ENCODE assay signal across 24 mouse cellular contexts in the genomic region with DNA sequence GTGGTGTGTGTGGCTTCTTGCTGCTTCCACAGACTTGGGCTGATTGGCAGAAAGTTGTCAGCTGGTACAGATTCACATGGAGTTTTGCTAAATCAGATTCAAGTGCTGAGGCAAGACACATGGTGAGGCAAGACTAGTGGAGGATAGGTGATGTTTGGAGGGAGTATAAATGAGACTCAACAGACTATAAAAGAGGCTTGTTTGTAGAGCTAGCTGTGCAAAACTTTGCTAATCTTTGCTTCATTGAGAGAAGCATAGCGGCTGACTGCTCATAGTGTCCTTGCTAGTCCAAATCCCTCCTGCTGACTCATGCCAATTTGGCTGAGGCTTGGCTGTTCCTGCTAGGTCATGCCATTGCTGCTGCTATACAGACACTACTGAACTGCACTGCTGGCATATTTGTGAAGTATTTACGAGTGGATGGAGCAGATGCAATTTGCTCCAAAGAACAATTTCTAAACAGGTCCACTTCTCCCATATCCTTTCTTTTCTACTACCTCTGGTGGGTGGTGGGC. TPM values are rescaled to one million over a fixed set of nuclear protein-coding genes. Genes with fewer than 3 reads are reported as not detected.
A peak's percentile ranks its signal among the peaks of the same experiment; 100 is the strongest.
DNase-seq lines count a peak whose midpoint lies in the region; ATAC-seq lines count a peak whose summit lies in the region.
"Had no signal": no experiment of that assay in that cellular context is flagged by ENCODE, and none has a peak within 500 bp of the region (broad histone marks: within the 10 kb centered on the region; RNA-seq: fewer than 3 reads in every experiment).

No protein-coding gene starts in this region.

- H3K9me3 ChIP-seq in hindbrain, embryonic 16.5 days (ENCODE audit: control insufficient read depth, low read length): no peaks in the 10 kb centered on the region
- no peaks in the 10 kb centered on the region for H3K9me3 ChIP-seq in hindbrain, embryonic 13.5 days
- H3K9me3 ChIP-seq: forebrain, embryonic 12.5 days; G1E; heart, embryonic 10.5 days; limb, embryonic 10.5 days; midbrain, embryonic 10.5 days; neural tube, embryonic 12.5 days had no signal

- no peak for ATAC-seq in hindbrain, embryonic 16.5 days
- ATAC-seq in hindbrain, embryonic 13.5 days (ENCODE audit: low FRiP score): no peak
- ATAC-seq: activated CD4-positive, CD25-positive, alpha-beta regulatory T cell, adult 4 months; intestine, postnatal 0 days; lung, postnatal 0 days had no signal

- H3K27me3 ChIP-seq in hindbrain, embryonic 16.5 days (replicated peaks; ENCODE audit: control insufficient read depth, insufficient read depth, low read length): no peaks in the 10 kb centered on the region
- no peaks in the 10 kb centered on the region for H3K27me3 ChIP-seq in hindbrain, embryonic 13.5 days
- H3K27me3 ChIP-seq: forebrain, embryonic 12.5 days; neural tube, embryonic 12.5 days had no signal

- H3K4me1 ChIP-seq in hindbrain, embryonic 16.5 days (ENCODE audit: control insufficient read depth, insufficient read depth, low read depth, low read length): no peaks in the 10 kb centered on the region
- 0 out of 2 replicates have a peak, but pooled peaks cover 3% of the 10 kb centered on the region for H3K4me1 ChIP-seq in hindbrain, embryonic 13.5 days (replicated peaks)
- H3K4me1 ChIP-seq: heart, embryonic 10.5 days; limb, embryonic 10.5 days; neural tube, embryonic 12.5 days had no signal

- no peak overlapping the region for H3K4me2 ChIP-seq in hindbrain, embryonic 16.5 days (ENCODE audit: low read length)
- H3K4me2 ChIP-seq in hindbrain, embryonic 13.5 days: no peak overlapping the region
- H3K4me2 ChIP-seq: forebrain, embryonic 12.5 days; hindbrain, embryonic 14.5 days; neural tube, embryonic 12.5 days had no signal

- 81% methylated on average over 2 of the region's 2 CpGs for WGBS in hindbrain, embryonic 16.5 days
- 73% methylated on average over 2 of the region's 2 CpGs for WGBS in hindbrain, embryonic 13.5 days

- no peak overlapping the region for H3K27ac ChIP-seq in hindbrain, embryonic 16.5 days (ENCODE audit: low read depth, low read length)
- no peak overlapping the region for H3K27ac ChIP-seq in hindbrain, embryonic 13.5 days
- H3K27ac ChIP-seq: forebrain, embryonic 12.5 days; heart, embryonic 10.5 days; hindbrain, embryonic 14.5 days; limb, embryonic 10.5 days; liver, embryonic 14.5 days; midbrain, embryonic 10.5 days; neural tube, embryonic 12.5 days; stomach, postnatal 0 days had no signal

- no peaks in the 10 kb centered on the region for H3K36me3 ChIP-seq in hindbrain, embryonic 16.5 days (ENCODE audit: control insufficient read depth, insufficient read depth, low read length)
- no peaks in the 10 kb centered on the region for H3K36me3 ChIP-seq in hindbrain, embryonic 13.5 days
- H3K36me3 ChIP-seq: forebrain, embryonic 12.5 days; heart, embryonic 10.5 days; limb, embryonic 10.5 days; midbrain, embryonic 10.5 days; neural tube, embryonic 12.5 days had no signal

- no peak overlapping the region for H3K9ac ChIP-seq in hindbrain, embryonic 16.5 days (ENCODE audit: low read depth, low read length)
- no peak overlapping the region for H3K9ac ChIP-seq in hindbrain, embryonic 13.5 days
- H3K9ac ChIP-seq: forebrain, embryonic 12.5 days; hindbrain, embryonic 14.5 days; liver, embryonic 14.5 days; neural tube, embryonic 12.5 days had no signal

- H3K4me3 ChIP-seq in hindbrain, embryonic 16.5 days (ENCODE audit: low read length): no peak overlapping the region
- no peak overlapping the region for H3K4me3 ChIP-seq in hindbrain, embryonic 13.5 days
- H3K4me3 ChIP-seq: forebrain, embryonic 12.5 days; heart, embryonic 10.5 days; limb, embryonic 10.5 days; midbrain, embryonic 10.5 days; neural tube, embryonic 12.5 days had no signal

- DNase-seq in kidney, postnatal 10 days: peak; percentile 3
- DNase-seq in kidney, postnatal 25 days: no peak
- DNase-seq in 416B (ENCODE audit: low read depth): peak; percentile 49
- peak; percentile 9 for DNase-seq in ZHBTc4 (ENCODE audit: low read depth, low spot score)
- DNase-seq in adrenal gland, postnatal 36 days: peak; percentile 57 to 60
- DNase-seq in urinary bladder, postnatal 10 days (ENCODE audit: low spot score): no peak
- DNase-seq: cerebellum, adult 2 months; gastrocnemius, postnatal 14 days; right cerebral cortex, postnatal 25 days had no signal

RNA-seq across cellular contexts. Expression of a gene that starts 3.0 kb away (rescaled TPM):
- total RNA-seq in adrenal gland, postnatal 36 days (2021): 10 to 100 TPM; 11.0 to 11.3 TPM
- 4.6 and 5.4 TPM in 2 replicates for polyA plus RNA-seq in hindbrain, embryonic 16.5 days (2015; fragmentation: Nextera tagmentation; extraction: Ambion mirVana)
- 5.4 and 6.0 TPM in 2 replicates for polyA plus RNA-seq in hindbrain, embryonic 13.5 days (2015; fragmentation: Nextera tagmentation; extraction: Ambion mirVana)

RNA-seq across cellular contexts. Expression of a gene that starts 19.7 kb away (rescaled TPM):
- total RNA-seq in adrenal gland, postnatal 36 days (2021): under 1 TPM; 0.36 to 0.72 TPM
- 22.3 and 24.0 TPM in 2 replicates for polyA plus RNA-seq in hindbrain, embryonic 16.5 days (2015; fragmentation: Nextera tagmentation; extraction: Ambion mirVana)
- polyA plus RNA-seq in hindbrain, embryonic 13.5 days (2015; fragmentation: Nextera tagmentation; extraction: Ambion mirVana): 21.6 and 23.1 TPM in 2 replicates
- total RNA-seq: monocyte, adult 5-6 weeks had no signal

Comparison
In these comparisons a context has a peak if more than half of its experiments do, and no peak if none do; other contexts are left out.
1. DNase-seq: peak in kidney, postnatal 10 days (single experiment), 416B (single experiment), ZHBTc4 (single experiment) and adrenal gland, postnatal 36 days (2 of 2); none in kidney, postnatal 25 days (0 of 2) and urinary bladder, postnatal 10 days (single experiment).